Mouse (Mus musculus) midbrain, postnatal 0 days (tissue): ENCODE measurements around the gene Lins1. TPM values are rescaled to one million over a fixed set of nuclear protein-coding genes. Genes with fewer than 3 reads are reported as not detected.

ENCODE experiments used
- ATAC-seq: fragments of 200-750 bp; cut with Nextera tagmentation; 2 replicates; pipeline ENCODE4 v1.8.0; 2017; ENCODE audit warnings: moderate number of reproducible peaks, mild to moderate bottlenecking, moderate TSS enrichment, moderate library complexity; ENCODE audit not compliant: low FRiP score
- DNase-seq: peaks from one replicate; pipeline ENCODE4 v3.0.0-alpha.2; 2015; ENCODE audit warnings: low spot score
- H3K27ac ChIP-seq: fragments of 300-500 bp; sonication (generic); 2 replicates; pipeline ENCODE4 v1.5.1; 2014; ENCODE audit warnings: low read depth, mild to moderate bottlenecking, low read length, mixed read lengths
- H3K27me3 ChIP-seq: fragments of 300-500 bp; sonication (generic); 2 replicates; pipeline ENCODE4 v1.6.1; 2014; ENCODE audit warnings: low read length, control low read depth, mixed read lengths; ENCODE audit not compliant: insufficient read depth
- H3K36me3 ChIP-seq: fragments of 300-500 bp; sonication (generic); 2 replicates; pipeline ENCODE4 v1.6.1; 2014; ENCODE audit warnings: low read length, control low read depth, mixed read lengths; ENCODE audit not compliant: insufficient read depth
- H3K4me1 ChIP-seq: fragments of 300-500 bp; sonication (generic); 2 replicates; pipeline ENCODE4 v1.6.1; 2014; ENCODE audit warnings: mild to moderate bottlenecking, control low read depth, antibody characterized with exemption, low read length, mixed read lengths; ENCODE audit not compliant: insufficient read depth
- H3K4me2 ChIP-seq: fragments of 300-500 bp; sonication (generic); 2 replicates; pipeline ENCODE4 v1.6.1; 2014; ENCODE audit warnings: low read depth, mild to moderate bottlenecking, low read length, mixed read lengths; ENCODE audit not compliant: poor library complexity, severe bottlenecking
- H3K4me3 ChIP-seq: fragments of 300-500 bp; sonication (generic); 2 replicates; pipeline ENCODE4 v1.5.1; 2014; ENCODE audit warnings: low read depth, mild to moderate bottlenecking, low read length, moderate library complexity
- H3K9ac ChIP-seq: fragments of 300-500 bp; sonication (generic); replicated peaks from 2 replicates; pipeline ENCODE4 v1.6.1; 2014; ENCODE audit warnings: mild to moderate bottlenecking, low read length, moderate library complexity, mixed read lengths; ENCODE audit not compliant: poor library complexity, severe bottlenecking
- H3K9me3 ChIP-seq: fragments of 300-500 bp; sonication (generic); 2 replicates; pipeline ENCODE4 v1.6.1; 2016; ENCODE audit warnings: low read length, control low read depth
- CTCF ChIP-seq: IDR thresholded peaks from 2 replicates; pipeline ENCODE4 v1.5.1; 2016; ENCODE audit warnings: antibody characterized with exemption, mild to moderate bottlenecking
- WGBS: fragments of 180-500 bp; shearing (Covaris S2); extraction: QIAGEN DNeasy Blood & Tissue Kit; methylation state at CpG from one replicate; pipeline ENCODE4 v1.1.7; 2014; 5-methylcytosine and 5-hydroxymethylcytosine counted together
- polyA plus RNA-seq: library from polyadenylated mRNA; unstranded; fragments of >200 nt; fragmentation: Nextera tagmentation; extraction: Ambion mirVana; gene quantifications from 2 replicates; pipeline ENCODE4 v1.2.1, GENCODE M21; 2015
- total RNA-seq: library from RNA; depleted of rRNA; stranded (reverse); fragments of >200 nt; gene quantifications from 2 replicates; pipeline ENCODE4 v1.2.3, GENCODE M21; 2014

The Lins1 gene
- total and polyA plus RNA-seq, 2 experiments from 2014 or later, result 12.9 to 17.9 TPM

- DNase-seq (no peak), ATAC-seq (no peak)
- H3K4me2 ChIP-seq, result no peak overlapping the region
- no peak overlapping the region for H3K4me3 ChIP-seq
- no peak for TF ChIP-seq CTCF
- no peak overlapping the region for H3K27ac ChIP-seq
- H3K36me3 ChIP-seq, result peaks cover 24% of the 10 kb centered on the region
- H3K9ac ChIP-seq, result no peak overlapping the region
- WGBS, result 83% methylated on average over 3 of the region's 3 CpGs
- no peaks in the 10 kb centered on the region for H3K4me1 ChIP-seq
- no peaks in the 10 kb centered on the region for H3K9me3 ChIP-seq
- no peaks in the 10 kb centered on the region for H3K27me3 ChIP-seq
Observed at GRCm38 (mm10) chr7:66704631-66705030, 14.9 kb downstream of the Lins1 start.

GRCm38 (mm10) chr7:66711166-66711565 is 21.5 kb downstream of the Lins1 start:
- ATAC-seq, result no peak
- TF ChIP-seq CTCF, result peak; percentile 68
- Histone ChIP-seq H3K27me3 (no peaks in the 10 kb centered on the region), H3K9ac (no peak overlapping the region), H3K4me1 (no peaks in the 10 kb centered on the region), H3K9me3 (no peaks in the 10 kb centered on the region), H3K4me3 (no peak overlapping the region), H3K4me2 (no peak overlapping the region), H3K36me3 (peaks cover 35% of the 10 kb centered on the region), H3K27ac (no peak overlapping the region)
- WGBS, result 70% methylated on average over 2 of the region's 2 CpGs
- DNase-seq, result peak; percentile 50

DNA sequence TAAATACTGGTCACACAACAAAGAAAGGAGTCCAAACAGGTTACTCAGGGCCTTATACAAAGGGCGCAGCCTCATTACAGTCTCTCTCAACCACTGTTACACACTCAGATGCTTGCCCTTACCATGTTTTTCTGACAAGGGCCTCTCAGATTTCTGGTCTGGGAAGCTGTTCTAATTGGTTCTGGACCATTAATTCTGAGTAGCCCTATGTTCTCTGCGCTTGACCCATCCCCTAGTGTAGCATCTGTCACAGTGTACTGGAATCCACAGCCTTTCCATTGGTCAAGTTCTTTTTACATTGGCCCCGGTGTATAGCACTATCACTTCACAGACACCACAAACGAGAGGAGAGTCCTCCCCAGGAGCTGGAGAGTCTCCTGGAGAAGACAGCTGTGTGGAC is 34.8 kb downstream of the Lins1 start:
- Histone ChIP-seq H3K27me3 (no peaks in the 10 kb centered on the region), H3K4me3 (no peak overlapping the region), H3K4me1 (no peaks in the 10 kb centered on the region), H3K9me3 (no peaks in the 10 kb centered on the region), H3K4me2 (no peak overlapping the region), H3K9ac (no peak overlapping the region), H3K27ac (no peak overlapping the region), H3K36me3 (peaks cover 4% of the 10 kb centered on the region; the same call in 1 of the 2 replicates)
- no peak for TF ChIP-seq CTCF
- ATAC-seq (no peak), DNase-seq (no peak)
- WGBS, result 90% methylated on average over 4 of the region's 4 CpGs

- no peak for TF ChIP-seq CTCF
- H3K4me2 ChIP-seq, result no peak overlapping the region
- 92% methylated on average over 6 of the region's 6 CpGs for WGBS
Observed at GRCm38 (mm10) chr7:66724954-66725353, 35.3 kb downstream of the Lins1 start.

GRCm38 (mm10) chr7:66728072-66728471 is 38.4 kb downstream of the Lins1 start:
- no peak overlapping the region for H3K9ac ChIP-seq
- ATAC-seq, result no peak
- 93% methylated on average over 6 of the region's 6 CpGs for WGBS

More at GRCm38 (mm10) chr7:66724954-66725353, 35.3 kb downstream of the Lins1 start:
- Histone ChIP-seq H3K4me1 (no peaks in the 10 kb centered on the region), H3K27ac (no peak overlapping the region), H3K4me3 (no peak overlapping the region), H3K36me3 (peaks cover 4% of the 10 kb centered on the region; the same call in 1 of the 2 replicates), H3K27me3 (no peaks in the 10 kb centered on the region), H3K9me3 (no peaks in the 10 kb centered on the region), H3K9ac (no peak overlapping the region)
- ATAC-seq, result no peak
- DNase-seq, result no peak

DNA sequence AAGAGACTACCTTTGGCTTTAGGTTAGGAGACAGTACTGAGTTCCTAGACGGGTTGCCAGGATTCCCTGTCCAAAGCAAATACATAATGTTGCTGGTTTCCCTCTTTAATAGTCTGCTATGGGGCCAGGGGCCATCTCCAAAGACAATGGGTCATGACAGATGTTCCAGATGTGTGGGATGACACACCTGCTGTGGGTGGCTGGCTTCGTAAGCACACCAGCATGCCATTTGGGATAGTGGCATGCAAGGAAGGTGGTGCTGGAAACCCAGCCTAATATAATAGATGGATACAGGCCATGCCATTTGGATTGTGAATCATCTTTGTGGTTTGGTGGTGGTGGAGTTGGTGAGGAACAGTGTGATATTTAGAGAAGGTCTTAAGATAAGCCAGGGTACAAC is 39.5 kb downstream of the Lins1 start:
- Histone ChIP-seq H3K36me3 (no peaks in the 10 kb centered on the region), H3K9ac (no peak overlapping the region), H3K4me1 (no peaks in the 10 kb centered on the region), H3K27me3 (no peaks in the 10 kb centered on the region), H3K4me3 (no peak overlapping the region), H3K27ac (no peak overlapping the region), H3K9me3 (no peaks in the 10 kb centered on the region), H3K4me2 (no peak overlapping the region)
- TF ChIP-seq CTCF, result no peak
- 96% methylated on average over 2 of the region's 2 CpGs for WGBS
- ATAC-seq, result no peak
- no peak for DNase-seq

More at GRCm38 (mm10) chr7:66728072-66728471, 38.4 kb downstream of the Lins1 start:
- Histone ChIP-seq H3K4me1 (no peaks in the 10 kb centered on the region), H3K36me3 (peaks cover 4% of the 10 kb centered on the region; the same call in 1 of the 2 replicates), H3K4me3 (no peak overlapping the region), H3K9me3 (no peaks in the 10 kb centered on the region), H3K27me3 (no peaks in the 10 kb centered on the region), H3K4me2 (no peak overlapping the region), H3K27ac (no peak overlapping the region)
- no peak for DNase-seq
- TF ChIP-seq CTCF, result no peak
